Mouse (Mus musculus) midbrain, embryonic 14.5 days (tissue): ENCODE measurements around the gene Hagh. TPM values are rescaled to one million over a fixed set of nuclear protein-coding genes. Genes with fewer than 3 reads are reported as not detected.

Experiments used
- ATAC-seq: fragments of 200-750 bp; cut with Nextera tagmentation; 2 replicates; pipeline ENCODE4 v1.8.0; 2017; ENCODE audit warnings: moderate number of reproducible peaks, moderate library complexity; ENCODE audit not compliant: low FRiP score, low TSS enrichment
- DNase-seq: peaks from one replicate; pipeline ENCODE4 v3.0.0-alpha.2; 2015
- H3K27ac ChIP-seq: fragments of 300-500 bp; sonication (generic); replicated peaks from 2 replicates; pipeline ENCODE4 v1.5.1; 2014; ENCODE audit warnings: mild to moderate bottlenecking, low read depth, low read length, moderate library complexity
- H3K27me3 ChIP-seq: fragments of 300-500 bp; sonication (generic); 2 replicates; pipeline ENCODE4 v1.6.1; 2014; ENCODE audit warnings: low read length, control low read depth, mixed read lengths; ENCODE audit not compliant: control insufficient read depth, insufficient read depth
- H3K36me3 ChIP-seq: fragments of 300-500 bp; sonication (generic); 2 replicates; pipeline ENCODE4 v1.6.1; 2014; ENCODE audit warnings: low read length, control low read depth; ENCODE audit not compliant: control insufficient read depth, insufficient read depth
- H3K4me1 ChIP-seq: fragments of 300-500 bp; sonication (generic); 2 replicates; pipeline ENCODE4 v1.6.1; 2014; ENCODE audit warnings: mild to moderate bottlenecking, antibody characterized with exemption, low read length, control low read depth; ENCODE audit not compliant: control insufficient read depth, insufficient read depth
- H3K4me2 ChIP-seq: fragments of 300-500 bp; sonication (generic); 2 replicates; pipeline ENCODE4 v1.6.1; 2014; ENCODE audit warnings: mild to moderate bottlenecking, low read length, moderate library complexity
- H3K4me3 ChIP-seq: fragments of 300-500 bp; sonication (generic); replicated peaks from 2 replicates; pipeline ENCODE4 v1.5.1; 2014; ENCODE audit warnings: low read depth, low read length
- H3K9ac ChIP-seq: fragments of 300-500 bp; sonication (generic); replicated peaks from 2 replicates; pipeline ENCODE4 v1.6.1; 2014; ENCODE audit warnings: mild to moderate bottlenecking, low read length, moderate library complexity
- H3K9me3 ChIP-seq: fragments of 300-500 bp; sonication (generic); 2 replicates; pipeline ENCODE4 v1.6.1; 2016; ENCODE audit warnings: low read length, control low read depth, mixed read lengths; ENCODE audit not compliant: control insufficient read depth
- WGBS: fragments of 180-500 bp; shearing (Covaris S2); extraction: QIAGEN DNeasy Blood & Tissue Kit; methylation state at CpG from one replicate; pipeline ENCODE4 v1.1.7; 2014; 5-methylcytosine and 5-hydroxymethylcytosine counted together
- polyA plus RNA-seq: library from polyadenylated mRNA; unstranded; fragments of >200 nt; fragmentation: Nextera tagmentation; extraction: Ambion mirVana; gene quantifications from 2 replicates; pipeline ENCODE4 v1.2.1, GENCODE M21; 2014

Gene Hagh
- 55.4 and 71.0 TPM in 2 replicates for polyA plus RNA-seq

DNA sequence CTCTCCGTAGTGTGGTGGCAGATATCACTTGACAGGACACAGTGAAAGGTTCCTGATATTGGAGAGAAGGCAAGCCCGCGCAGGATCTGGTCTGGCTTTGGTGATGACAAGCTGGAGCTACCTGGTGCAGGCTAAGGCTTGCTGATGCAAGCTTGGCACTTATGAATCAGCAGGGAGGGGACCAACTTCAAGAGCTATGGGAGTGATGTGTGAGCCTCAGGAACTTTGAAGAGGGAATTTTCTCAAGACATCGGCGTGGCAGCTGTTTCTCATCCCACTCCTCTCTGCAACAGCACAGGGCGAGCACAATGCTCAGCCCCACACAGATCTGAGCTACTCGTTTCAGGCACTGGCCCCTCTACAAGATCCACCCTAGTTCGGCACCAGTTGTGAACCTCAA, at the start of gene Hagh:
TSS of gene Hagh (plus strand) at position 302 of the 400 bp plus-strand sequence.
- Histone ChIP-seq H3K9me3 (no peaks in the 10 kb centered on the region), H3K4me1 (no peaks in the 10 kb centered on the region), H3K36me3 (no peaks in the 10 kb centered on the region), H3K4me2 (no peak within 1 kb of the TSS), H3K9ac (no peak within 1 kb of the TSS), H3K4me3 (no peak within 1 kb of the TSS), H3K27ac (no peak within 1 kb of the TSS), H3K27me3 (no peaks in the 10 kb centered on the region)
- WGBS, result 70% methylated on average over 8 of the region's 8 CpGs
- ATAC-seq (no peak), DNase-seq (no peak)

GRCm38 (mm10) chr17:24792190-24792589, 47.8 kb upstream of the Hagh start:
- H3K36me3 ChIP-seq, result no peaks in the 10 kb centered on the region
- no peak overlapping the region for H3K4me2 ChIP-seq
- no peaks in the 10 kb centered on the region for H3K4me1 ChIP-seq
- no peaks in the 10 kb centered on the region for H3K27me3 ChIP-seq
- no peaks in the 10 kb centered on the region for H3K9me3 ChIP-seq
- no peak overlapping the region for H3K4me3 ChIP-seq
- H3K9ac ChIP-seq, result no peak overlapping the region
- 78% methylated on average over 8 of the region's 8 CpGs for WGBS
- H3K27ac ChIP-seq, result no peak overlapping the region
- ATAC-seq, result no peak
- no peak for DNase-seq

GRCm38 (mm10) chr17:24794791-24795190, 45.2 kb upstream of the Hagh start:
- ATAC-seq (no peak), DNase-seq (no peak)
- Histone ChIP-seq H3K9ac (no peak overlapping the region), H3K4me2 (no peak overlapping the region), H3K4me3 (no peak overlapping the region), H3K4me1 (no peaks in the 10 kb centered on the region), H3K36me3 (no peaks in the 10 kb centered on the region), H3K27ac (no peak overlapping the region), H3K27me3 (no peaks in the 10 kb centered on the region), H3K9me3 (no peaks in the 10 kb centered on the region)
- WGBS, result 80% methylated on average over 12 of the region's 12 CpGs

DNA sequence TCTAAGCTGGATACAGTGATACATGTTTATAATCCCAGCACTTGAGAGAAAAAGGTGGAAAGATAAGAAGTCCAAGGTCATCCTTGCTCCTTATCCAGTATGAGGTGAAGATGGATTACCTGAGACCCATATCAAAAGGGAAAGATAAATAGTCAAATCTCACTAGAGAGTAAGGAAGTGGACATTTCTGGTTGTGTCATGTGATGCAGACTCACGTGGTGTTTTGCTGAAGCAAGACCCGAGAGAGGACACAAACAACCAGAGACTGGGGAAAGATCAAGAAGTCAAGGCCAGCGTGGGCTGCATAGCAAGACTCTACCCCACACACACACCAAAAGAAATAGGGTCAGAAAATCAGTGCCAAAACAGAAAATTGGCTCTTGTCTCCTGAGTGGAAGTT, 43.0 kb upstream of the Hagh start:
- Histone ChIP-seq H3K4me2 (no peak overlapping the region), H3K4me3 (no peak overlapping the region), H3K4me1 (no peaks in the 10 kb centered on the region), H3K27ac (no peak overlapping the region), H3K9ac (no peak overlapping the region), H3K36me3 (no peaks in the 10 kb centered on the region), H3K27me3 (no peaks in the 10 kb centered on the region), H3K9me3 (no peaks in the 10 kb centered on the region)
- no peak for DNase-seq
- no peak for ATAC-seq
- 75% methylated on average over 3 of the region's 3 CpGs for WGBS

DNA sequence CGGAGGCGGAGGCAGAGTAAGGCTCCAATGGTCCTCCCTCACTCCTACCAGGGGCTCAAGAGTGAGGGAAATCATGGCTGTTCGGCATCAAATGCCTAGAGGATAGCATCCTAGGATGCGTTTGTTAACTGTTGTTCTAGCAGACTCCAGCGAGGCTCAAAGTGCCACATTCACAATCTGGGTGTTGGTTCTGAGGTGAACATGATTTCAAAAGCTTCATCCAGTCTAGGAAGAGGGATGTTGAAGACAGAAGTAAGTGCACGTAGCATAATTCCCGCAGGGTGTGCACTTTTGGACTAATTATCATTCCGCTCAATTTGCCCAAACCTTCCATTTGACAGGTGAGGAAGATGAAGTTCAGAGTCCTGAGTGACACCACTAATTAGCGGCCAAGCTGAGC, 41.7 kb upstream of the Hagh start:
- Histone ChIP-seq H3K36me3 (no peaks in the 10 kb centered on the region), H3K27me3 (peaks cover 2% of the 10 kb centered on the region), H3K4me3 (no peak overlapping the region), H3K9ac (no peak overlapping the region), H3K9me3 (no peaks in the 10 kb centered on the region), H3K27ac (no peak overlapping the region), H3K4me1 (no peaks in the 10 kb centered on the region), H3K4me2 (no peak overlapping the region)
- 60% methylated on average over 9 of the region's 9 CpGs for WGBS
- no peak for DNase-seq
- no peak for ATAC-seq

DNA sequence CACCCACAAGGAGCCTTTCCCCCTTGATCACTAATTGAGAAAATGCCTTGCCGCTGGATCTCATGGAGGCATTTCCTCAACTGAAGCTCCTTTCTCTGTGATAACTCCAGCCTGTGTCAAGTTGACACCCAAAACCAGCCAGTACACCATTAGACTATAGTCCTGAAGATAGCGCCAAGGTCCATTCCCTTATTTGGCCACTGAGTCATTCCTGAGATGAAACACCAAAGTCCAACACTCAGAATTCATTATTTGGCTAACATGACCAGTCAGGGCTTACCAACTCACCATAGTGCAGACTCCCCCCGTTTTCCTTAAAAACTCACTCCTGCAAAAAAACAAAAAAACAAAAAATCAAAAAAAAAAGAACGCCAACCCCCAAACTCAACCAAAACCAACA, 40.5 kb upstream of the Hagh start:
- Histone ChIP-seq H3K36me3 (no peaks in the 10 kb centered on the region), H3K4me1 (0 out of 2 replicates have a peak, but pooled peaks cover 5% of the 10 kb centered on the region), H3K27me3 (peaks cover 15% of the 10 kb centered on the region), H3K27ac (no peak overlapping the region), H3K4me3 (no peak overlapping the region), H3K9ac (no peak overlapping the region), H3K4me2 (no peak overlapping the region), H3K9me3 (no peaks in the 10 kb centered on the region)
- no peak for DNase-seq
- WGBS, result 90% methylated on average over 4 of the region's 4 CpGs
- no peak for ATAC-seq

DNA sequence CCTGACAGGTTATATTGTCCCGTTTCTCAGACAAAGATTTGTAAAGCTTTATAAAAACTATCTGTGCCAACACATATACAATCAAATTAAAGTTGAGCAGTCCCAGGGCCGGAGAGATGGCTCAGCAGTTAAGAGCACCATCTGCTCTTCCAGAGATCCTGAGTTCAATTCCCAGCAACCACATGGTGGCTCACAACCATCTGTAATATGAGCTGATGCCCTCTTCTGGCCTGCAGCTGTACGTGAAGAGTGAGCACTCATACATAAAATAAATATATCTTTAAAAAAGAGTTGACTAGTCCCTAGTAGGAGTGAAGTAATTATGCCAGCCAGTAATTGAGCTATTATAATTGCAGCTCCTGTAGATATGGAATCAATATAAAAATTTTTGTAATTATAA, 39.4 kb upstream of the Hagh start:
- ATAC-seq (no peak), DNase-seq (no peak)
- H3K27ac ChIP-seq, result no peak overlapping the region
- 0 out of 2 replicates have a peak, but pooled peaks cover 5% of the 10 kb centered on the region for H3K4me1 ChIP-seq
- H3K4me2 ChIP-seq, result no peak overlapping the region
- peaks cover 24% of the 10 kb centered on the region for H3K27me3 ChIP-seq
- 57% methylated on average over 3 of the region's 3 CpGs for WGBS
- H3K36me3 ChIP-seq, result no peaks in the 10 kb centered on the region
- no peak overlapping the region for H3K9ac ChIP-seq
- H3K4me3 ChIP-seq, result no peak overlapping the region
- no peaks in the 10 kb centered on the region for H3K9me3 ChIP-seq

GRCm38 (mm10) chr17:24803952-24804951, 35.7 kb upstream of the Hagh start, which contains the start of gene Meiob:
Gene Meiob (plus strand): TSS chr17:24804289.
- H3K27me3 ChIP-seq, result peaks cover 33% of the 10 kb centered on the region

More at GRCm38 (mm10) chr17:24803952-24804951, 35.7 kb upstream of the Hagh start, which contains the start of gene Meiob:
- DNase-seq (peak; percentile 79), ATAC-seq (peak; percentile 55; the same call in 1 of the 2 replicates)
- peak within 1 kb of the TSS; percentile 51 for H3K9ac ChIP-seq
- H3K27ac ChIP-seq, result no peak within 1 kb of the TSS
- 0 out of 2 replicates have a peak, but pooled peaks cover 5% of the 10 kb centered on the region for H3K4me1 ChIP-seq
- WGBS, result 1% methylated on average over 70 of the region's 71 CpGs
- peak within 1 kb of the TSS; percentile 79 for H3K4me2 ChIP-seq
- no peaks in the 10 kb centered on the region for H3K36me3 ChIP-seq
- peak within 1 kb of the TSS; percentile 55 for H3K4me3 ChIP-seq
- no peaks in the 10 kb centered on the region for H3K9me3 ChIP-seq
